Mouse (Mus musculus) brain, embryonic 18.5 days (tissue): ENCODE measurements at regions not wholly inside any gene's neighbourhood (a gene's known extent, or its start where the extent isn't known, plus 50 kb on each side); places are given as distances from the start of the nearest gene placed in this dataset.
"Not testable (repeated sequence)": the region's sequence is repeated elsewhere in the genome, so short reads cannot be mapped to it uniquely, and the experiment has no call there.

Experiments used
- DNase-seq: peaks from one replicate; pipeline ENCODE4 v3.0.0-alpha.2; 2012; ENCODE audit warnings: low read depth, low spot score

DNA sequence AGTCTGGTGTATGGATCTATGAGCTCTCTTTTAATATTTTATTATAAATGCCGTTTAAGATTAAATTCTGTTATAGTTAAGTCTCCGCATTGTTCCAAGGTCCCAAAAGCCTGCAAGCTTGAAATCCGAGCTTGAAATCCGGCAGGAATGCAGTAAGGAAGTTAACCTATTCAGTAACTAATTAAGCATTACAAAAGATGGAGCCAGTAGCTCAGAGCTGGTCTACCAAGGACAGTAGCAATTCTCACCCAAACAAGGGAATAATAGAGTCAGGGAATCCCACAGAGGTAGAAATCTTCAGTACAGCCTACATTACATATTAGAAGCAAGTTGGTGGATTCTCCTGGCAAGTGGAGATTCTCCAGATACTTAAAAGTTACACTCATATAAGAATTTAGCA is 325.0 kb downstream of the Phf3 start:
- not testable (repeated sequence) for DNase-seq

DNA sequence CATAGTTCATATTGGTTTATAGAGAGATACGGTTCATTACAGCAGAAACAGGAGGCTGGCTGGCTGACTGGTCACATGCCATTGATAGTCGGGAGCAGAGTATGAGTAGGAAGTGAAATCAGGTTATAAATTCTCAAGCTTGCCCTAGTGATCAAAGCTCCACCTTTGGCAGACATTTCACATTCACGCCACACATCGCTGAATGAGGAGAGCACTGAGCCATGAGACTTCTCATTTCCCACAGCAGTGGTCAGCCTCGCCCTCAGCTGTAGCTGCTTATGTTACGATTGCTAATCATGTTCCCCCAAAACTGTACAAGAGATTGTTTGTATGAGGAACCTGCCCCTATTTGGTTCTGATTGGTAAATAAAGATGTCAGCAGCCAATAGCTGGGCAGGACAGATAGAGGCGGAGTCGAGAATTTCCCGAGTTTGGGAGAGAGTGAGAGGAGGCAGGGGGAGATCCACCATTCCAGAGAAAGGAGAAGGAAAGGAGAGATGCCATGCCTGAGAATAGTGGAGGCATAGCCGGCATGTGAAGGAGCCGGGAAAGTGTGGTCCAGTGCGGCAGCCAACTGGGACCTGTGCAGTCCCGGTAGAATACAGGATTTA is 333.5 kb downstream of the Phf3 start:
- no peak for DNase-seq

DNA sequence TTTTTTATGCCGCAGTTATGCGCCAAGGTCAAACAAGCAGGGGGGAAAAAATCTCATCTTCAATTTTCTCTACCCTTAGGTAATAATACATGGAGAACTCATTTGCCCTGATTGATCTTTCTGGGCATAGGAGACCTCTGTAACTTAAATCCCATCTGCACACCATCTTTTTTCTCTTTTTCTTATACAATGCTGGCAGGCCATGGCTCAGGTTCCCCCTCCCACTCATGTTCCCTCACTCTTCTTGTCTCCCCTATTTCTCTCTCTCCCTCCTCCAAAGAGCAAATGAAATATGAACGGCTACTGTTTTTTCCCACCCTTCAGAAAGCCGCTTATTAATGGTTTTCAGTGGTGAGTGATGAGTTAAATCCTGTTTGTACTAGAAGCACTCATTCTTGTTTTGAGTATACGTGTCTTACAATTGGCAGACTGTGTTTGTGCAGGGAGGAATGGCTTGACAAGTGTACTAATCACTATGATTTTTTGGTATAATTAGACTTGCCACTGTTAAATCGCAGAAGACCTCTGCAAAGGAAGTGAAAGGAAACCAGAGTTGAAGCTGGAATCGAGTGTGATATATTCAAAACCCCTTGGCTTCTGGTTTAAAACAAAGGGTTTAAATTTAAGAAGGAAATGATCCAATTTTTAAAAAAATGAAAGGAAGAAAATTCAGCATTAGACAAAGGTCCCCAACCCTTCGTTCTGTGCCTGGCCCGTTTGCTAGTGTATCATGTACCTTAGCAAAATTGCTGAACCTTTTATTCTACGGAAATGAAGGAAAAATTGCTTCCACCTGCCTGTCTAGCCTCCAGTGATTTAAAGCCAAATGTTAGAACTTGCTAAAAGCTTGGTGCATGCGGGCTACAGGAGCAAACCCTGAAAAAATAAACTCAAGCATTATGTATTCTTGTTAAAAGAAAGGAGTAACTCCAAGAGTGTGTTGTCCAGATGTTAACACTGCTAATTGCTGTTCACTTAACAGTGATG is 336.4 kb downstream of the Phf3 start:
- DNase-seq, result no peak

DNA sequence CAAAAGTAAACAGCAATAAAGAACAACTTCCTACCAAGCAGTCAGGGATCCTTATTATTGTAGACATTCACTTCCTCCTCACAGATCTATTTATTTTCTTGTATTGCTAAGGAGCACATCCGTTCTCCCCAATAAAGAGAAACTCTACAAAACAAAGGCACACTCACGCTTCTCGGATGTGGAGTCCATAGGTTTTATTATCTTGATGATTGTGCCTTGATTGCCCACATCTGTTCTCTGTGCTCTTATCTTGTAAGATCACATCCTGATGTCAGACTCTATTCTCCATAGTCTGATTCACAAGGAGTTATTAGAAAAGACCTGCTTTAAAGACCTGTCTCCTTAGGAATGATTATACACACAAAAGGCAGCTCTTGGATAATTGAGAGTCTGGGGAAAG is 356.4 kb downstream of the Phf3 start:
- DNase-seq, result no peak

DNA sequence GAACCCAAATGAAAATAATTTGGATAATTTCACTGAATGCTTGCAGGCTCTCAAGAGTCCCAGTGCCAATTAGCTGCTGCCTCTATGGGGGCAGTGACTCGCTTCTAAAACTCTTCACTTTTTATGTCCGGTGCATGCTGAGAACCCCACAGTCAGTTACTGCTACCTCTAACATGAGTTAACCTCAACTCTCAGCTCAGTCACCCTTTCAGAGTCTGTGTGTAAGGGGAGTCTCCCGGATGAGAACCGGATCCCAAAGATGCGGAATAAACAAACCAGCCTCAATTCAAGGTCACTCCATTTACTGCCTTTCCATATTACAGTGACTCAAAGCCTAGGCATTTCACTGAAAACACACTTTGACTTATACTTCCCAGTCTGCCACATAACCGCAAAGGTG is 357.9 kb downstream of the Phf3 start:
- DNase-seq, result no peak

DNA sequence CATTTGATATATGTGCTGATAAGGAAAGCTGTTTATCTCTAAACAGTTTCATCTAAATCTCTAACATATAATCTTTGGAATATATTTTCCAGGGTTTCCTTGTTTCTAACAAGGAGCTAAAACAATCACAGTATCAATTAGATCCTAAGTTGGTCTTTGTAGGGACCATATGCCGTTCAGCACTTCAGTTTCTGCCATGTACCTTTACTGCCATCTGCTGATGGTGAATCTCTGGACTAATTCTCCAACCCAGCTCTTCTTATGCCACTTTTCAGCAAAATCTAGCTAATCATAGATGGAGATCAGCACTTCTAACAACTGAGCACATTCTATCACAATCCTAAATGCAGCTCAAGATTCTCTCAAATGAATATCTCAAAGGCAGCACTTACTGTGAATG is 370.5 kb downstream of the Phf3 start:
- DNase-seq, result peak; percentile 51

DNA sequence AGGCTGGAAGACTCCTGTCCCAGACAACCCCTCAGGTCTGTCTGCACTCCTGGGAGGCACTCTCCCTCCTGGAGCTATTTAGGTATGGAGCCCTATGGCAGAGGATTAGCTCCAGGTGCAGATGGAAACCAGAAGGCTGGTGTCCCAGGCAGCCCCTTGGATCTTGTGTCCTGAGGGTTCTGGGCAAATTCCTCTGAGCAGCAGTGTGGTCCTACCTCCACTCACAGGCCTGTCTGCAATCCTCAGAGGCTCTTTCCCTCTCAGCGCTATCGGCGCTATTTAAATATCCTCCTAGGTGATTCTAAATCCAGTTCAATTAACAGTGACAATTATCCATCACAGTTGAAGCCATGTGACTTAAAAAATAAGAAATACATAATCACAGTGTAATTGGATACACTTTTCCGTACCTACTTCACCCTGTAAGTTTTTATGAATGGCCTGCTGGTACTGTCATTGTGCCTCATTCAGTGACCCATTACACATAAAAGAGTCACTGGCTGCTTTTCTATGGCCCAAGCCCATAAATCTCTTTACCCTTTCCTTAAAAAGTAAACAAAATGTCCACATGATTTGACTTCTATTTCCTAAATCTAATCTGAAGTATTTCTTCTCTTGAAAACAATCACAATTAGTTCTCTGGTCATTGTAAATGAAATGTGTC is 413.3 kb downstream of the Phf3 start:
- DNase-seq, result no peak

DNA sequence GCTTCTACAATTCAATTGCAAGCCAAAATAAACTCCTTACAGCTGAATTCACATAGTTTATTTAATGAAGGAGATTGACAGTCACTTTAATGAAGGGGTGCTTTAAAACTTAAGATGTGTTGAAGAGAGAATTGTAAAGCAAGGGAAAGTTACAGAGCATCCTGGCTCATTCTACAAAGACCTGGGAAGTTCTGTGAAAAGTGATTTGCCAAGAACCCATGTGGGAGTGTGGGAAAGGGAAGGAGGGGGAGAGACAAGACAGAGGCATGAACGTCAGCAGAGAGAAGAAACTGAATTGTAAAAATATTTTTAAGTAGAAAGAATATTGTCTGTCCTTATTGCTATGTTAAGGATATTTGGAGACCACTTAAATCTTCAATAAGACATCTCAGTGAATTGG is 435.8 kb downstream of the Phf3 start:
- DNase-seq, result no peak

DNA sequence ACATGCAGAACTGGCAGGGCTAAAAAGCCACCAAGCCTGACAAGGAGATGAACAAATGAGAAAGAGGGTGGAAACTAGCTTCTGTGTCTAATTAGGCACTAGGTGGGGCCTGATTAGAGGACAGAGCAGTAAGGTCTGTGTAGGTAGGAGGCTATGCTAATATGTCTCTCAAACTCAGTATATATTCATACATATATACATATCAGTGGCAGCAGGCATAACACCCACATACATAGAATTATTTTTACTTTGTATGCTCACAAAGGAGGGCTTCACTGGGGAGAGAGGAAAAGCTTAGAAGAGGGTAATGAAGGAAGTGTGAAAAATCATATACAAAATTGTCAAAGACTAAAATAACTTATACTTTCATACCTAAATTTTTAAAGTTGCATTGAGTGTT is 457.1 kb downstream of the Phf3 start:
- DNase-seq, result no peak

DNA sequence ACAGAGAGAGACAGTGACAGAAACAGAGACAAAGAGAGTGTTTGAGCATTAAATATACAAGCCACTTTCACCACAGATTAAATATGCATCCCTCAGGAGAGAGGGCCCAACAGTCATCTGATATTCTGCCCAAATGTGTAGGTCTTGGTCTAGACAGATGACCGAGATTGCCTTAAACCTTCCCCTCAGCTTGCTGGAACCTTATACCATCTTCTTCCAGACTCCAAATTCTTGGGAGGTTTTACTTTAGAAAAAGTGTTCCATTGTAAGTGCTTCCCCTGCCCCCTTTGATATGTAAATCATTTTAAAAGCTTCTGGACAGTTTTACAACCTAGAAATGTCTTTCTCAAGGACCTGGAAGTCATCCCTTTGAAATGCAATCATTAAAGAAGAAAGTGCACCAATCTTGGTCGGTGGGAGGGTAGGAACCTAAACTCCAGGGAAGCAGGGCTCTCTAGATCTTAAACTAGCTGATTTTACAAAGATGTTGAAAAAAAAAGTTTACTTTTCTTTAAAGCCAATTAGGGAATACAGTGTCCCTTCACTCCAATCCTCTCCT is 458.8 kb downstream of the Phf3 start:
- DNase-seq, result no peak
